Mouse (Mus musculus) c-Kit-positive CD71-positive TER-119-positive erythroid progenitor cells, embryonic 14.5 days (primary cell): Measurements from ENCODE around the gene Mvd.

ENCODE experiments used
- DNase-seq: peaks from one replicate; pipeline ENCODE4 v3.0.0-alpha.2; 2013; ENCODE audit warnings: low spot score

The Mvd gene

GRCm38 (mm10) chr8:122426145-122426544 is 17.1 kb downstream of the Mvd start:
- DNase-seq, result no peak

DNA sequence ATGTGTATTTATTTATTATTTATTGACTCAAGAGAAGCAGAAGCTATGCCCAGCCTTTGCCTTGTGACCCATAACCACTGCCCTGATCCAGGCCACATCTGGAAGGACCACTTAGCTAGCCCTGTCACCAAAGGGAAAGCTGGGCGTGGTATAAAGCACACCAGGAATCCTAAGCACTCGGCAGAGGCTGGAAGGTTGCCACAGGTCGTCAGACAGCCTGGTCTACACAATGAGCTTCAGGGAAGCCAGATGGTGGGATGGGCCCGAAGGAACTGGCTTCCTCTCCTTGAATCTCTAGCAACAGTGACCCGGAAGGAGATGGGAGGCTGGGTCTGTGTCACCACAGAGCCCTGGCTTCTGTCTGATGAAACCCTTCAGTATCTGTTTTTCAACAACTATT is 19.6 kb downstream of the Mvd start:
- no peak for DNase-seq

DNA sequence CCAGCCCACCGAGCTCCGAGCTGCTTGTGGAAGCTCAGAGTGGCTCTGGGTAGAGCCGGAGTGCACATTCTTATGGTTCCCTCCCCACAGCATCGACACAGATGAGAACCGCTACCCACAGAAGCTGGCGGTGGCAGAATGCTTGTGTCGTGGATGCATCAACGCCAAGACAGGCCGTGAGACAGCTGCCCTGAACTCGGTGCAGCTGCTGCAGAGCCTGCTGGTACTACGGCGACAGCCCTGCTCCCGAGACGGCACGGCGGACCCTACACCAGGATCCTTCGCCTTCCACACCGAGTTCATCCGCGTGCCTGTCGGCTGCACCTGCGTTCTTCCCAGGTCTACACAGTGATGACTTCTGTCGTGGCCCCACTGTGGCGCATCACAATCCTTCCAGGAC is 20.0 kb downstream of the Mvd start:
- no peak for DNase-seq

- DNase-seq, result no peak
Observed at GRCm38 (mm10) chr8:122421376-122422070, 21.7 kb downstream of the Mvd start, which contains the start of gene Il17c. TSS of gene Il17c (plus strand) at chr8:122422020.

GRCm38 (mm10) chr8:122419881-122420555 is 23.2 kb downstream of the Mvd start:
- no peak for DNase-seq

- no peak for DNase-seq
Observed at GRCm38 (mm10) chr8:122415554-122415953, 27.7 kb downstream of the Mvd start.

DNA sequence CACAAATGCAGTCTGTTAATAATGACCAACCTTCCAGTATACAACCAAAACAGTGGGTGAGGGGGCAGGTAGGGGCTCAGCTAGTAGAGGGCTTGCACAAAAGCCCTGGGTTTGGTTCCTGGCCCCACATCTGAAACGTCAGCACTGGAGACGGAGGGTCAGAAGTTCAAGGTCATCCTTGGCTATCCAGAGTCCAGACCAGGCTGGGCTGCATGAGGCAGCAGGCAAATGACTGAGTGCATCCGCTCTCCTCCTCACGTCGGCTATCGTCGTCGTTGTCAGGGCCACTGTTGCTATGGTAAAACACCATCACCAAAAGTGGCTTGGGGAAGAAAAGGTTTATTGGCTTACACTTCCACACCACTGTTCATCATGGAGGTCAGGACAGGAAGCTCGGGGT is 28.9 kb downstream of the Mvd start:
- DNase-seq, result no peak

GRCm38 (mm10) chr8:122407678-122408077 is 35.5 kb downstream of the Mvd start:
- no peak for DNase-seq

GRCm38 (mm10) chr8:122405146-122405805 is 37.9 kb downstream of the Mvd start:
- no peak for DNase-seq

- no peak for DNase-seq
Observed at GRCm38 (mm10) chr8:122398186-122398585, 45.0 kb downstream of the Mvd start.

- no peak for DNase-seq
Observed at GRCm38 (mm10) chr8:122395291-122395690, 47.9 kb downstream of the Mvd start.

GRCm38 (mm10) chr8:122393717-122394116 is 49.5 kb downstream of the Mvd start:
- no peak for DNase-seq

GRCm38 (mm10) chr8:122390758-122391157 is 52.5 kb downstream of the Mvd start:
- no peak for DNase-seq

GRCm38 (mm10) chr8:122389357-122389756 is 53.9 kb downstream of the Mvd start:
- DNase-seq, result no peak
